Mouse (Mus musculus) spleen, adult 2 months (tissue): ENCODE data around the gene Kif22. TPM values are rescaled to one million over a fixed set of nuclear protein-coding genes. Genes with fewer than 3 reads are reported as not detected.

Experiments
- DNase-seq, 2 experiments: peaks; one replicate each; pipeline versions ENCODE4 v3.0.0 to v3.0.0-alpha.2; 2012 to 2021; ENCODE audit warnings: low spot score in 2 of 2, low read depth in 1 of 2
- H3K27ac ChIP-seq: fragments of 200-500 bp; 2 replicates; pipeline ENCODE4 v1.5.1; 2012; ENCODE audit warnings: low read length, inconsistent platforms; ENCODE audit not compliant: insufficient read depth
- H3K27me3 ChIP-seq: fragments of 200-500 bp; 2 replicates; pipeline ENCODE4 v1.6.1; 2012; ENCODE audit warnings: mild to moderate bottlenecking, moderate library complexity, low read length, inconsistent platforms; ENCODE audit not compliant: control insufficient read depth, insufficient read depth
- H3K36me3 ChIP-seq: fragments of 200-500 bp; 2 replicates; pipeline ENCODE4 v1.6.1; 2012; ENCODE audit warnings: mild to moderate bottlenecking, low read length, inconsistent platforms; ENCODE audit not compliant: control insufficient read depth, insufficient read depth
- H3K4me1 ChIP-seq: fragments of 200-500 bp; 2 replicates; pipeline ENCODE4 v1.6.1; 2011; ENCODE audit warnings: inconsistent platforms; ENCODE audit not compliant: control insufficient read depth, insufficient read depth, insufficient read length
- H3K4me3 ChIP-seq: fragments of 200-500 bp; 2 replicates; pipeline ENCODE4 v1.5.1; 2011; ENCODE audit warnings: mild to moderate bottlenecking, inconsistent platforms; ENCODE audit not compliant: insufficient read depth, insufficient read length; ENCODE audit errors: extremely low read depth
- CTCF ChIP-seq: fragments of 200-500 bp; IDR thresholded peaks from 2 replicates; pipeline ENCODE4 v1.5.1; 2011; ENCODE audit warnings: mild to moderate bottlenecking, inconsistent platforms; ENCODE audit not compliant: insufficient read depth, insufficient read length, insufficient replicate concordance; ENCODE audit errors: extremely low read depth
- POLR2A ChIP-seq: fragments of 200-500 bp; IDR thresholded peaks from 2 replicates; pipeline ENCODE4 v1.6.1; 2011; ENCODE audit warnings: low read depth, low read length, inconsistent platforms
- WGBS: fragments of 180-500 bp; shearing (Covaris S2); methylation state at CpG from one replicate; pipeline ENCODE4 v1.1.7; 2018; 5-methylcytosine and 5-hydroxymethylcytosine counted together
- polyA plus RNA-seq: library from polyadenylated mRNA; depleted of rRNA; stranded (reverse); fragments of >200 nt; gene quantifications from 2 replicates; pipeline ENCODE4 v1.2.3, GENCODE M21; 2012; rRNA removed

The Kif22 gene
- polyA plus RNA-seq, 1 experiment: 6.3 TPM

DNA sequence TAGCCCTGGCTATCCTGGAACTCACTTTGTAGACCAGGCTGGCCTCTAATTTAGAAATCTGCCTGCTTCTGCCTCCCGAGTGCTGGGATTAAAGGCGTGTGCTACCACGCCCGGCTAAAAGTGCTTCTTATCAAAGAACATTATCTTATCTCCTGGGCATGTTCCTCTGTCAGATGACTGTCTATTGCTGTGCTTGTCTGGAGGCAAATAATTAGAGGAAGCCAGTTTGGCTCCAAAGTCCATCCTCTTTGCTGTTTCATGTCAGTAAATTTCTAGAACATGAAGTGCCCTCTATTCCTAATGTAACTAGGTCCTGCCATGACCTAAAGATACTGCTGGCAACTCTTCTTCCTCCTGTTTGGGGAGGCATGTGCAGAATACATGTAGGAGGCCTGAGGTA lies 60.2 kb downstream of the Kif22 start:
- peaks cover 23% of the 10 kb centered on the region for H3K36me3 ChIP-seq
- H3K4me1 ChIP-seq: no peaks in the 10 kb centered on the region; the same call in 1 of the 2 replicates
- no peak for DNase-seq
- no peak overlapping the region for H3K4me3 ChIP-seq
- TF ChIP-seq CTCF (no peak), POLR2A (no peak)
- 81% methylated on average over 4 of the region's 4 CpGs for WGBS
- no peaks in the 10 kb centered on the region for H3K27me3 ChIP-seq
- no peak overlapping the region for H3K27ac ChIP-seq

GRCm38 (mm10) chr7:126981601-126982000 lies 60.7 kb downstream of the Kif22 start:
- Histone ChIP-seq H3K4me1 (no peaks in the 10 kb centered on the region; the same call in 1 of the 2 replicates), H3K27ac (no peak overlapping the region), H3K36me3 (peaks cover 20% of the 10 kb centered on the region), H3K4me3 (no peak overlapping the region), H3K27me3 (no peaks in the 10 kb centered on the region)
- 98% methylated on average over 2 of the region's 2 CpGs for WGBS
- no peak for DNase-seq
- no peak for TF ChIP-seq POLR2A
- no peak for TF ChIP-seq CTCF

- 63% methylated on average over 6 of the region's 6 CpGs for WGBS
Measured at GRCm38 (mm10) chr7:126978841-126979240, 63.4 kb downstream of the Kif22 start.

More at GRCm38 (mm10) chr7:126978841-126979240, 63.4 kb downstream of the Kif22 start:
- H3K4me1 ChIP-seq: no peaks in the 10 kb centered on the region; the same call in 1 of the 2 replicates
- no peaks in the 10 kb centered on the region for H3K27me3 ChIP-seq
- H3K4me3 ChIP-seq: peak overlapping the region; percentile 29; the same call in 1 of the 2 replicates
- DNase-seq: no peak
- peak overlapping the region; percentile 52 for H3K27ac ChIP-seq
- peaks cover 20% of the 10 kb centered on the region for H3K36me3 ChIP-seq
- no peak; the same call in 1 of the 2 replicates for TF ChIP-seq POLR2A
- TF ChIP-seq CTCF: no peak

Other genes with a start within 250 kb of the Kif22 start
- gene Ppp4c, start 250.0 kb downstream of the Kif22 start, polyA plus RNA-seq: 175 and 184 TPM in 2 replicates
- 0.30 and 0.62 TPM in 2 replicates for gene Fam57b, start 244.8 kb downstream of the Kif22 start, polyA plus RNA-seq
- not detected in 2 replicates for gene 4930451I11Rik, start 210.8 kb downstream of the Kif22 start, polyA plus RNA-seq
- not detected in 2 replicates for gene Doc2a, start 195.1 kb downstream of the Kif22 start, polyA plus RNA-seq
- 7.4 and 8.6 TPM in 2 replicates for gene Hirip3, start 180.5 kb downstream of the Kif22 start, polyA plus RNA-seq
- 40.1 and 56.0 TPM in 2 replicates for gene Ino80e, start 180.1 kb downstream of the Kif22 start, polyA plus RNA-seq
- gene Taok2, start 157.8 kb downstream of the Kif22 start, polyA plus RNA-seq: 97.0 and 109 TPM in 2 replicates
- 81.7 and 94.0 TPM in 2 replicates for gene Tmem219, start 119.6 kb downstream of the Kif22 start, polyA plus RNA-seq
- 21.5 and 29.9 TPM in 2 replicates for gene Kctd13, start 113.6 kb downstream of the Kif22 start, polyA plus RNA-seq
- gene Asphd1, start 92.9 kb downstream of the Kif22 start, polyA plus RNA-seq: not detected in 2 replicates
- 2.4 and 2.9 TPM in 2 replicates for gene Sez6l2, start 91.9 kb downstream of the Kif22 start, polyA plus RNA-seq
- gene Cdipt, start 66.6 kb downstream of the Kif22 start, polyA plus RNA-seq: 154 and 201 TPM in 2 replicates
- gene Cdiptos, start 66.4 kb downstream of the Kif22 start, polyA plus RNA-seq: 0.59 and 0.71 TPM in 2 replicates
- gene Mvp, start 27.9 kb downstream of the Kif22 start, polyA plus RNA-seq: 63.3 and 80.9 TPM in 2 replicates
- gene Pagr1b, start 26.0 kb downstream of the Kif22 start, polyA plus RNA-seq: 0.48 and 2.5 TPM in 2 replicates
- gene Pagr1a, start 25.1 kb downstream of the Kif22 start, polyA plus RNA-seq: 3.1 and 3.3 TPM in 2 replicates
- 27.8 and 31.8 TPM in 2 replicates for gene Gm42742, start 21.4 kb downstream of the Kif22 start, polyA plus RNA-seq
- 5.8 and 6.5 TPM in 2 replicates for gene Prrt2, start 21.3 kb downstream of the Kif22 start, polyA plus RNA-seq
- gene Maz, start 15.4 kb downstream of the Kif22 start, polyA plus RNA-seq: 215 and 345 TPM in 2 replicates
- gene Zg16, start 44.9 kb upstream of the Kif22 start, polyA plus RNA-seq: 1,018 and 1,065 TPM in 2 replicates
- 135 and 221 TPM in 2 replicates for gene AI467606, start 48.9 kb upstream of the Kif22 start, polyA plus RNA-seq
- 5.5 and 5.8 TPM in 2 replicates for gene Qprt, start 79.8 kb upstream of the Kif22 start, polyA plus RNA-seq
- gene Spn, start 95.4 kb upstream of the Kif22 start, polyA plus RNA-seq: 54.6 and 56.6 TPM in 2 replicates
- gene Cd2bp2, start 153.6 kb upstream of the Kif22 start, polyA plus RNA-seq: 22.7 and 26.4 TPM in 2 replicates
- 33.0 and 34.3 TPM in 2 replicates for gene Tbc1d10b, start 166.0 kb upstream of the Kif22 start, polyA plus RNA-seq
- 1.2 and 5.2 TPM in 2 replicates for gene Mylpf, start 166.4 kb upstream of the Kif22 start, polyA plus RNA-seq
- gene Zfp553, start 190.6 kb upstream of the Kif22 start, polyA plus RNA-seq: 9.2 and 12.9 TPM in 2 replicates
- gene Sept1, start 190.7 kb upstream of the Kif22 start, polyA plus RNA-seq: 280 and 335 TPM in 2 replicates
- 35.6 and 68.3 TPM in 2 replicates for gene Zfp771, start 201.8 kb upstream of the Kif22 start, polyA plus RNA-seq
- gene Dctpp1, start 218.2 kb upstream of the Kif22 start, polyA plus RNA-seq: 30.8 and 37.5 TPM in 2 replicates
- gene Sephs2, start 231.6 kb upstream of the Kif22 start, polyA plus RNA-seq: 12.9 and 16.0 TPM in 2 replicates